Mouse (Mus musculus): ENCODE measurements around the gene Pacrg. TPM values are rescaled to one million over a fixed set of nuclear protein-coding genes. Genes with fewer than 3 reads are reported as not detected.

Pacrg gene
- total and polyA plus RNA-seq, 3 experiments: not detected

GRCm38 (mm10) chr17:10431849-10432524, 408.1 kb downstream of the Pacrg start:
- dilution Hi-C loops (cut with MboI; ENCODE audit: extremely low pct_ligation_motif_present, extremely low pct_unique_long_range_greater_than_20kb, low sequenced_read_pairs): no loop called here
- H3K79me2 ChIP-seq (replicated peaks; ENCODE audit: control insufficient read depth, extremely low read depth, insufficient read depth, poor library complexity, severe bottlenecking): no peaks in the 10 kb centered on the region
- no peak for DNase-seq (ENCODE audit: extremely low read depth)
- no peak overlapping the region for H3K9ac ChIP-seq (ENCODE audit: insufficient read depth, low read depth)
- TF ChIP-seq MAZ (IDR thresholded peaks at IDR 0.05; ENCODE audit: low read depth, low read length) (no peak), MYC (IDR thresholded peaks at IDR 0.05; ENCODE audit: low read depth, low read length) (no peak), TCF12 (IDR thresholded peaks at IDR 0.05; ENCODE audit: low read depth, low read length) (no peak), NRF1 (IDR thresholded peaks at IDR 0.05; ENCODE audit: low read depth, low read length) (no peak), BHLHE40 (IDR thresholded peaks at IDR 0.05; ENCODE audit: low read depth, low read length) (no peak), MAX (IDR thresholded peaks at IDR 0.05; ENCODE audit: low read length) (no peak), MAFK (IDR thresholded peaks at IDR 0.05; ENCODE audit: insufficient replicate concordance, low read length) (no peak), ETS1 (conservative IDR thresholded peaks at IDR 0.05; ENCODE audit: low read depth, low read length) (no peak), PAX5 (IDR thresholded peaks at IDR 0.05; ENCODE audit: low read length) (no peak)
- H3K27ac ChIP-seq (ENCODE audit: insufficient read depth, low read depth): no peak overlapping the region
- no peak overlapping the region for H3K4me3 ChIP-seq (replicated peaks in 1 of 3; ENCODE audit: low read depth in 2 of 3, low read length in 2 of 3, poor library complexity in 1 of 3)
- H3K9me3 ChIP-seq (replicated peaks; ENCODE audit: low read length): no peaks in the 10 kb centered on the region
- no peaks in the 10 kb centered on the region for H3K36me3 ChIP-seq (replicated peaks in 1 of 2; ENCODE audit: control insufficient read depth in 1 of 2, insufficient read depth in 1 of 2, low read length in 1 of 2)
- H3K4me2 ChIP-seq (ENCODE audit: insufficient read depth, low read depth, poor library complexity, severe bottlenecking): no peak overlapping the region
- H3K4me1 ChIP-seq (ENCODE audit: control insufficient read depth in 1 of 2, insufficient read depth in 2 of 2): no peaks in the 10 kb centered on the region
- no peaks in the 10 kb centered on the region for H3K27me3 ChIP-seq (replicated peaks)
- in situ Hi-C loops (cut with MboI; ENCODE audit: low pct_ligation_motif_present, low pct_unique_long_range_greater_than_20kb, low sequenced_read_pairs): no loop called here

- no peaks in the 10 kb centered on the region for H3K9me3 ChIP-seq (replicated peaks; ENCODE audit: low read length)
- no peaks in the 10 kb centered on the region for H3K79me2 ChIP-seq (replicated peaks; ENCODE audit: control insufficient read depth, extremely low read depth, insufficient read depth, poor library complexity, severe bottlenecking)
- no peak overlapping the region for H3K27ac ChIP-seq (ENCODE audit: insufficient read depth, low read depth)
- dilution Hi-C loops (cut with MboI; ENCODE audit: extremely low pct_ligation_motif_present, extremely low pct_unique_long_range_greater_than_20kb, low sequenced_read_pairs): no loop called here
- TF ChIP-seq MAZ (IDR thresholded peaks at IDR 0.05; ENCODE audit: low read depth, low read length): no peak
- TF ChIP-seq ZMIZ1 (IDR thresholded peaks at IDR 0.05; ENCODE audit: low read depth, low read length): no peak
- no peak for TF ChIP-seq NRF1 (IDR thresholded peaks at IDR 0.05; ENCODE audit: low read depth, low read length)
- TF ChIP-seq MYC (IDR thresholded peaks at IDR 0.05; ENCODE audit: low read depth, low read length): no peak
- no peak for TF ChIP-seq HCFC1 (IDR thresholded peaks at IDR 0.05; ENCODE audit: low read depth, low read length)
- no peak for TF ChIP-seq POLR2A (IDR thresholded peaks at IDR 0.05; ENCODE audit: low read depth, low read length)
- no peak for TF ChIP-seq E2F4 (IDR thresholded peaks at IDR 0.05; ENCODE audit: insufficient replicate concordance, low read depth, low read length)
- no peak for TF ChIP-seq USF1 (IDR thresholded peaks at IDR 0.05; ENCODE audit: low read depth, low read length)
- TF ChIP-seq USF2 (conservative IDR thresholded peaks at IDR 0.05; ENCODE audit: low read depth, low read length): no peak
- no peak for TF ChIP-seq RCOR1 (conservative IDR thresholded peaks at IDR 0.05; ENCODE audit: low read depth, low read length)
- TF ChIP-seq NELFE (IDR thresholded peaks at IDR 0.05; ENCODE audit: low read depth, low read length): no peak
- TF ChIP-seq RAD21 (IDR thresholded peaks at IDR 0.05; ENCODE audit: low read depth, low read length): no peak
- TF ChIP-seq KAT2A (IDR thresholded peaks at IDR 0.05; ENCODE audit: insufficient replicate concordance, low read length): no peak
- H3K27me3 ChIP-seq (replicated peaks): no peaks in the 10 kb centered on the region
- no peak overlapping the region for H3K9ac ChIP-seq (ENCODE audit: insufficient read depth, low read depth)
- H3K4me1 ChIP-seq (ENCODE audit: control insufficient read depth in 1 of 2, insufficient read depth in 2 of 2): no peaks in the 10 kb centered on the region
- no peaks in the 10 kb centered on the region for H3K36me3 ChIP-seq (replicated peaks in 1 of 2; ENCODE audit: control insufficient read depth in 1 of 2, insufficient read depth in 1 of 2, low read length in 1 of 2)
- H3K4me2 ChIP-seq (ENCODE audit: insufficient read depth, low read depth, poor library complexity, severe bottlenecking): no peak overlapping the region
- no peak overlapping the region for H3K4me3 ChIP-seq (replicated peaks in 1 of 3; ENCODE audit: low read depth in 2 of 3, low read length in 2 of 3, poor library complexity in 1 of 3)
- no peak for DNase-seq (ENCODE audit: extremely low read depth)
- in situ Hi-C loops (cut with MboI; ENCODE audit: low pct_ligation_motif_present, low pct_unique_long_range_greater_than_20kb, low sequenced_read_pairs): no loop called here
These were observed 409.3 kb downstream of the Pacrg start for GRCm38 (mm10) chr17:10430831-10431230.
